Mouse (Mus musculus) embryonic facial prominence, embryonic 14.5 days (tissue): ENCODE results near the gene Gpr107. TPM values are rescaled to one million over a fixed set of nuclear protein-coding genes. Genes with fewer than 3 reads are reported as not detected.

ENCODE experiments used
- ATAC-seq: fragments of 200-750 bp; cut with Nextera tagmentation; 2 replicates; pipeline ENCODE4 v1.8.0; 2017; ENCODE audit warnings: low read depth, moderate number of reproducible peaks, moderate TSS enrichment
- DNase-seq: peaks from one replicate; pipeline ENCODE4 v3.0.0-alpha.2; 2015; ENCODE audit warnings: low spot score
- H3K27ac ChIP-seq: fragments of 300-500 bp; sonication (generic); replicated peaks from 2 replicates; pipeline ENCODE4 v1.5.1; 2014; ENCODE audit warnings: low read depth, mild to moderate bottlenecking, low read length, moderate library complexity
- H3K27me3 ChIP-seq: fragments of 300-500 bp; sonication (generic); replicated peaks from 2 replicates; pipeline ENCODE4 v1.6.1; 2014; ENCODE audit warnings: low read length; ENCODE audit not compliant: control insufficient read depth, insufficient read depth
- H3K36me3 ChIP-seq: fragments of 300-500 bp; sonication (generic); 2 replicates; pipeline ENCODE4 v1.6.1; 2014; ENCODE audit warnings: low read length, mixed read lengths; ENCODE audit not compliant: control insufficient read depth, insufficient read depth
- H3K4me1 ChIP-seq: fragments of 300-500 bp; sonication (generic); 2 replicates; pipeline ENCODE4 v1.6.1; 2014; ENCODE audit warnings: antibody characterized with exemption, low read length; ENCODE audit not compliant: control insufficient read depth, insufficient read depth
- H3K4me2 ChIP-seq: fragments of 300-500 bp; sonication (generic); 2 replicates; pipeline ENCODE4 v1.6.1; 2014; ENCODE audit warnings: low read depth, mild to moderate bottlenecking, low read length, moderate library complexity, mixed read lengths
- H3K4me3 ChIP-seq: fragments of 300-500 bp; sonication (generic); 2 replicates; pipeline ENCODE4 v1.5.1; 2014; ENCODE audit warnings: low read depth, mild to moderate bottlenecking, low read length
- H3K9ac ChIP-seq: fragments of 300-500 bp; sonication (generic); 2 replicates; pipeline ENCODE4 v1.6.1; 2014; ENCODE audit warnings: low read depth, mild to moderate bottlenecking, low read length, moderate library complexity, mixed read lengths
- H3K9me3 ChIP-seq: fragments of 300-500 bp; sonication (generic); 2 replicates; pipeline ENCODE4 v1.6.1; 2016; ENCODE audit warnings: low read length; ENCODE audit not compliant: control insufficient read depth
- WGBS: fragments of 180-500 bp; shearing (Covaris S2); extraction: QIAGEN DNeasy Blood & Tissue Kit; methylation state at CpG from one replicate; pipeline ENCODE4 v1.1.7; 2014; 5-methylcytosine and 5-hydroxymethylcytosine counted together
- polyA plus RNA-seq: library from polyadenylated mRNA; unstranded; fragments of >200 nt; fragmentation: Nextera tagmentation; extraction: Ambion mirVana; gene quantifications from 2 replicates; pipeline ENCODE4 v1.2.1, GENCODE M21; 2014

Gene Gpr107
- polyA plus RNA-seq, 1 experiment from 2014 or later, result 27.4 TPM

DNA sequence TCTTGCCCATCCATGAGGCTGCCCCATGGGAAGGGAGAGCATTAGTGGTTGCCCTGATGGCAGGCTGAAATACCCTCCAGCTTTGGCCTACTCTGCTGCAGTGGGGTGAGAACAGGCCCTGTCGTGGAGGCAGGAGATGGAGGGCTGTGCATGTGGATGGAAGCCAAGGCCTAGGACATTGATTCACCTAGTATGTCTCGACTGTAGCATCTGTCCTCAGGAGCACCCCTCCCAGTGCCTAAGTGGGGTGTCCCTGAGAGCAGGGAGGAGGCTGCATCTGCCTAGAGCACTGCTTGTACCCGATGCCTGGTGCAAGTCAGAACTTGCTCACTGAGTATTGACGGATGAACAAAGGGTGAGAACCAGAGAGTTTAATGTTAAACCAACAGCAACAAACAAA is 54.1 kb downstream of the Gpr107 start:
- H3K4me3 ChIP-seq, result no peak overlapping the region
- 75% methylated on average over 4 of the region's 4 CpGs for WGBS
- H3K4me1 ChIP-seq, result peaks cover 3% of the 10 kb centered on the region; the same call in 1 of the 2 replicates
- H3K36me3 ChIP-seq, result peaks cover 47% of the 10 kb centered on the region
- no peak overlapping the region for H3K27ac ChIP-seq
- DNase-seq (peak; percentile 61), ATAC-seq (0 out of 2 replicates have a peak, but pooled peaks have one; percentile 15)
- no peaks in the 10 kb centered on the region for H3K27me3 ChIP-seq
- no peak overlapping the region for H3K4me2 ChIP-seq
- no peak overlapping the region for H3K9ac ChIP-seq
- H3K9me3 ChIP-seq, result no peaks in the 10 kb centered on the region

DNA sequence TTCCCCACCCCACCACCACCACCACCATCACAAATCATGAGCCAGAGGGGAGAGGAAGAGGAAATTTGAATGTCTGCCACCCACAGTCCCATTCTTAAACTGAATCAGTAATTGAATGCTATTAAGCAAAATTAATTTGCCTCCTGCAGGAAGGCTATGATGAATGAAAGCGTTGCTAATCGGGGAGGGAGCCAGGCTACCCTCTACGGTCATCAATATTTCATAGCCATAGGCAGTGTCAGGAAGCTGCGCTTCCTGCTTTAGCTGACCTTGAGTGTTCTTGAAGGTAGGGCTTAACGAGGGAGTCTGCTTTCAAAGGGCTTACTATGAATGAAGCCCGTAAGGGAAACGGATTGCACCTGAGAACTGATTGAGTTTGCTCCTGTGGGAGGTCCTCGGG is 54.8 kb downstream of the Gpr107 start:
- no peak overlapping the region for H3K4me2 ChIP-seq
- H3K27ac ChIP-seq, result no peak overlapping the region
- peaks cover 3% of the 10 kb centered on the region; the same call in 1 of the 2 replicates for H3K4me1 ChIP-seq
- DNase-seq, result no peak
- no peak overlapping the region for H3K4me3 ChIP-seq
- 46% methylated on average over 8 of the region's 8 CpGs for WGBS
- H3K36me3 ChIP-seq, result peaks cover 45% of the 10 kb centered on the region
- no peaks in the 10 kb centered on the region for H3K27me3 ChIP-seq
- H3K9ac ChIP-seq, result no peak overlapping the region
- H3K9me3 ChIP-seq, result no peaks in the 10 kb centered on the region
- no peak for ATAC-seq

DNA sequence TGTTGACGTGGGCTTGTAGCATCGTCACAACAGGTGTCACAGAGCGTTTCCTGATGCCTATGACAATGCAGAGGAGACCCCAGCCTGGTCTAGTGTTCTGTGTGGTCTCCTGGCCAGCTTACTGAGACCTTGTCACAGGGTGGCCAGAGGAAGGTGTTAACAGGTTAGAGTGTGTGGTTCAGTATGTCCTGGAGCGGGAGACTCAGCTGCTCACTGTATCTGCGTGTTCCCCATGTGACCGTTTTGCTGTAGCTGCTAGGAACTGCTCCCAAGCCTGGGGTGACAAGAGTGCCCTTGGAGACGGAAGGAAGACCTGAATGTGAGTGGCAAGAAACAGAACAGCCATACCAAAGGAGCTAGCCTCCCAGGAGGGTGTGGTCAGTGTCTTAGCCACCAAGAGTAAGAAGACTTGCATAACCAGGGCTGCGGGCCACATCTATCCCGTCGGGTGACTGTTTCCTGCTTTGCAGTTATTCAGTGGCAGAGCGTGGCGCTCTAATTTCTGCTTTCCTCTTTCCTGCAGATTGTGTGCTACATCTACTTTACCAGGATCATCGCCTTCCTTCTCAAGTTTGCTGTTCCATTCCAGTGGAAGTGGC is 56.5 kb downstream of the Gpr107 start:
- no peak for DNase-seq
- 90% methylated on average over 13 of the region's 13 CpGs for WGBS

DNA sequence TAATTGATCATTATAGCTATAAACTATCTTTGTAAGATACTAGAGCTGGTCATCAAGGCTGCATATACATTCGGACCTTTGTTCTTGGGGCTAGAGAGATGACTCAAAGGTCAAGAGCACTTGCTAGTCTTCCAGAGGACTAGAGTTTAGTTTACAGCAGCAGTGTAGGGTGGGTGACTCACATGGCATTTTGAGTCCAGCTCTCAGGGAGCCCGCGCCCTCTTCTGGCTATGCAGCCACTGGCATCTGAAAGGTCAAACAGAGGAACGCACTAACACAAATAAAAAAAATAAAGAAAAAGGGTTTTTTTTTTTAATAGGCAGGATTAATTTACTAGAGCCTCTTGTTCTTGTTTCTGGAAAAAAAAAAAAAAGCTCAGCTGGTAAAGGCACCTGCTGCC is 57.4 kb downstream of the Gpr107 start:
- Histone ChIP-seq H3K4me2 (no peak overlapping the region), H3K27ac (no peak overlapping the region), H3K36me3 (peaks cover 57% of the 10 kb centered on the region), H3K4me3 (no peak overlapping the region), H3K9me3 (no peaks in the 10 kb centered on the region), H3K9ac (no peak overlapping the region), H3K4me1 (no peaks in the 10 kb centered on the region), H3K27me3 (no peaks in the 10 kb centered on the region)
- WGBS, result 93% methylated on average over 4 of the region's 4 CpGs
- ATAC-seq (no peak), DNase-seq (no peak)

More for the DNA sequence above, 56.5 kb downstream of the Gpr107 start:
- H3K4me3 ChIP-seq, result no peak overlapping the region
- no peak overlapping the region for H3K4me2 ChIP-seq
- H3K9ac ChIP-seq, result no peak overlapping the region
- no peaks in the 10 kb centered on the region for H3K4me1 ChIP-seq
- H3K27me3 ChIP-seq, result no peaks in the 10 kb centered on the region
- ATAC-seq, result no peak
- no peak overlapping the region for H3K27ac ChIP-seq
- peaks cover 56% of the 10 kb centered on the region for H3K36me3 ChIP-seq
- no peaks in the 10 kb centered on the region for H3K9me3 ChIP-seq

DNA sequence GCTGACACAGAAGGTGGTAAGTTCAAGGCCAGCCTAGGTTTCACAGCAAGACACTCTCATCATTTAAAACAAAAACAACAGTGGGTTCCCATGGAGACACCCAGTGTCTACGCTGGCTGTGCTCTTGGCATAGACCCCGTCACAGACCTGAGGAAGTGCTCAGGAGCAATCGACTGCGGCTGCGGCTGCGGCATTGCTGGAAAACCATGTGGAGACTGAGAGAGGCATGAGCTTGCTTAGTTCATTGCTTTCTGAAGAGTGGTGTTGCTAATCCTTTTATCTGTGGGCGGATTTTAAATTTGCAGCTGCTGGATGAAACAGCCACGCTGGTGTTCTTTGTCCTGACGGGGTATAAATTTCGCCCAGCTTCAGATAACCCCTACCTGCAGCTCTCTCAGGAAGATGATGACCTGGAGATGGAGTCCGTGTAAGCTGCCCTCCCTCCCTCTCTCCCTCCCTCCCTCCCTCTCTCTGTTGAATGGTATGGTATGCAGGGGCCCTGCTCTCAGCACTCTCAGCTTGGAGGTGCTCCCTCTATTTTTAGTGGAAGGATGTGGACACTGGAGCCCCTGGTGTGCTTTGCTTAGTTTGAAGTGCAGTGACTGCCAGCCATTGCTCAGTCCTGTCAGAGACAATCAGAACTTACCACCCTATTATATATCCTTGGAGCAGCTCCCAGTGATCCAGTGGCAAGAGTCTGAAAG is 58.2 kb downstream of the Gpr107 start:
- no peak for DNase-seq
- H3K9me3 ChIP-seq, result no peaks in the 10 kb centered on the region
- H3K4me1 ChIP-seq, result no peaks in the 10 kb centered on the region
- no peak for ATAC-seq
- peaks cover 63% of the 10 kb centered on the region for H3K36me3 ChIP-seq
- no peak overlapping the region for H3K9ac ChIP-seq
- 68% methylated on average over 11 of the region's 11 CpGs for WGBS
- H3K27me3 ChIP-seq, result no peaks in the 10 kb centered on the region
- H3K27ac ChIP-seq, result no peak overlapping the region
- no peak overlapping the region for H3K4me2 ChIP-seq
- no peak overlapping the region for H3K4me3 ChIP-seq

DNA sequence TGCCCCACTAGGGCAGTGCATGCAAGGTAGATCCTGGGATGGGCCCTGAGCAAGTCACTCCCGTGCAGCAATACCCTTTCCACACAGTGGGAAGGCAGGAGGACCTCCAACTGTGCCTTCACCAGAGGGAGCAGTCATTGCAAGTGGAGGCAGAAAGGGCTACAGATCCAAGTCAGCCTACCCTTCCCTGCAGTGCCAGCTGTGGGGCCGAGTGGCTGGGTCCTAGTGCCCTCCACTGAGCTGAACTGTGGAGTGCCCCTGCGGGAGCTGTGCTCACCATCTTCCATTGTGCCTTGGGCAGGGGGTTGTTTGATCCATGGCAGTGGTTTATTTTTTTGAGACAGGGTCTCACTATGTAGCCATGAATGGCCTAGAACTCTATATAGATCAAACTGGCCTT is 59.1 kb downstream of the Gpr107 start:
- DNase-seq, result no peak
- Histone ChIP-seq H3K4me3 (no peak overlapping the region), H3K27me3 (no peaks in the 10 kb centered on the region), H3K4me2 (no peak overlapping the region), H3K9me3 (no peaks in the 10 kb centered on the region), H3K27ac (no peak overlapping the region), H3K36me3 (peaks cover 70% of the 10 kb centered on the region), H3K4me1 (no peaks in the 10 kb centered on the region), H3K9ac (no peak overlapping the region)
- WGBS, result 56% methylated on average over 3 of the region's 3 CpGs
- no peak for ATAC-seq

DNA sequence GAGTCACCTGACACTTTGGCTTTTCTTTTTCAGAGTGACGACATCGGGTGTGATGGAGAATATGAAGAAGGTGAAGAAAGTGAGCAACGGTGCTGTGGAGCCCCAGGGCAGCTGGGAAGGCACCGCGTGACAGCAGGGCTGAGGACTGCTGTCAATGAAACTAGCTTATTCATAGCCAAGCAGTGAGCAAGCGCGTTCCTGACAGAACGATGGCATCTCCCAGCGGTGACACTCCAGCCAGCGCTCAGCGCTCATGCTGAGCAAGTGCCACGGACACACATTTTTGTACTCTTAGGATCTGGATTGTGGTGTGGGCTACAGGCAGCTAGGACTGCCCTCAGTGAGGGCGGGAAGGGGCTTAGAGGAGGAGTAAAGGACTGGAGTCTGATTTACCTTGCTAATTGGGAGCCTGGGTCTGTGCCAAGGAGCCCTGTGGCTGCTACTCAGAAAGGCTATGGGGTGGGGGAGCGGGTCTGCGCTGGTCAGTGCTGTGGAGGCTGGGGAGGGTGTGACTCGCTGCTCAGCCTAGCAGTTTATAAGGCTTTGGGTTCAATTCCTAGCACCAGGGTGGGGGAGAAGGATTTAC is 62.2 kb downstream of the Gpr107 start:
- no peak overlapping the region for H3K4me3 ChIP-seq
- H3K4me2 ChIP-seq, result no peak overlapping the region
- H3K36me3 ChIP-seq, result peaks cover 71% of the 10 kb centered on the region
- WGBS, result 82% methylated on average over 16 of the region's 16 CpGs
- no peak overlapping the region for H3K9ac ChIP-seq
- ATAC-seq (no peak), DNase-seq (no peak)
- H3K27me3 ChIP-seq, result no peaks in the 10 kb centered on the region
- H3K27ac ChIP-seq, result no peak overlapping the region
- H3K9me3 ChIP-seq, result no peaks in the 10 kb centered on the region
- no peaks in the 10 kb centered on the region for H3K4me1 ChIP-seq

DNA sequence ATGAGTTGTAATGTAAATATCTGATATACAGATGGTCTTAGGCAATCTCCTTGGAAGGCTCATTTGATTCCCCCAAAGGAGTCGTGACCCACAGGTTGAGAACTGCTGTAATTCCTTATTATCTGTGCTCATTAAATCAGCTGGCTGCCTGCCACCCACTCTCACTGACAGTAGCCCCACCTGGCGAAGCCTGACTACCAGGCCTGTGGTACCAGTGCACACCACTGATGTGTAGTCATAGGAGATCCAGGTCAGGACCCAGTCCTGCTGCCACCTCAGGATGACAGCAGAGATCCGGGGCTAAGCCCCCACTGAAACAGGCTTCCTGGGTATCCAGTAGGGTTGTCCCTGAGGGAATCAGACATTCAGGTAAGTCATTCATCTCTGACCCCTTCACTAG is 66.5 kb downstream of the Gpr107 start:
- Histone ChIP-seq H3K4me3 (no peak overlapping the region), H3K4me2 (no peak overlapping the region), H3K27ac (no peak overlapping the region), H3K9me3 (no peaks in the 10 kb centered on the region), H3K36me3 (peaks cover 40% of the 10 kb centered on the region), H3K9ac (no peak overlapping the region), H3K4me1 (no peaks in the 10 kb centered on the region), H3K27me3 (no peaks in the 10 kb centered on the region)
- WGBS, result 77% methylated on average over 3 of the region's 3 CpGs
- ATAC-seq (no peak), DNase-seq (peak; percentile 26)
